Mouse (Mus musculus) limb, embryonic 15.5 days (tissue): Measurements from ENCODE around the gene A4gnt. TPM values are rescaled to one million over a fixed set of nuclear protein-coding genes. Genes with fewer than 3 reads are reported as not detected.
"Not testable (repeated sequence)": the region's sequence is repeated elsewhere in the genome, so short reads cannot be mapped to it uniquely, and the experiment has no call there.

Experiments
- ATAC-seq: fragments of 200-750 bp; cut with Nextera tagmentation; 2 replicates; pipeline ENCODE4 v1.8.0; 2017; ENCODE audit warnings: low read depth, moderate TSS enrichment; ENCODE audit not compliant: insufficient number of reproducible peaks, low FRiP score, low TSS enrichment
- H3K27ac ChIP-seq: fragments of 300-500 bp; sonication (generic); 2 replicates; pipeline ENCODE4 v1.5.1; 2015; ENCODE audit warnings: moderate library complexity, mild to moderate bottlenecking, inconsistent platforms
- H3K27me3 ChIP-seq: fragments of 300-500 bp; sonication (generic); 2 replicates; pipeline ENCODE4 v1.6.1; 2015; ENCODE audit warnings: inconsistent platforms
- H3K36me3 ChIP-seq: fragments of 300-500 bp; sonication (generic); 2 replicates; pipeline ENCODE4 v1.6.1; 2015; ENCODE audit warnings: inconsistent platforms
- H3K4me1 ChIP-seq: fragments of 300-500 bp; sonication (generic); 2 replicates; pipeline ENCODE4 v1.6.1; 2015; ENCODE audit warnings: inconsistent platforms
- H3K4me2 ChIP-seq: fragments of 300-500 bp; sonication (generic); 2 replicates; pipeline ENCODE4 v1.6.1; 2015; ENCODE audit warnings: mild to moderate bottlenecking, inconsistent platforms
- H3K4me3 ChIP-seq: fragments of 300-500 bp; sonication (generic); 2 replicates; pipeline ENCODE4 v1.5.1; 2015; ENCODE audit warnings: mild to moderate bottlenecking, inconsistent platforms
- H3K9ac ChIP-seq: fragments of 300-500 bp; sonication (generic); 2 replicates; pipeline ENCODE4 v1.6.1; 2015; ENCODE audit warnings: inconsistent platforms
- H3K9me3 ChIP-seq: fragments of 300-500 bp; sonication (generic); 2 replicates; pipeline ENCODE4 v1.6.1; 2016; ENCODE audit warnings: inconsistent platforms
- WGBS: fragments of 180-500 bp; shearing (Covaris S2); methylation state at CpG from one replicate; pipeline ENCODE4 v1.1.7; 2015; 5-methylcytosine and 5-hydroxymethylcytosine counted together
- polyA plus RNA-seq: library from polyadenylated mRNA; unstranded; fragments of >200 nt; fragmentation: Nextera tagmentation; extraction: Ambion mirVana; gene quantifications from 2 replicates; pipeline ENCODE4 v1.2.1, GENCODE M21; 2015

Gene A4gnt
- 0.06 and 0.16 TPM in 2 replicates for polyA plus RNA-seq

DNA sequence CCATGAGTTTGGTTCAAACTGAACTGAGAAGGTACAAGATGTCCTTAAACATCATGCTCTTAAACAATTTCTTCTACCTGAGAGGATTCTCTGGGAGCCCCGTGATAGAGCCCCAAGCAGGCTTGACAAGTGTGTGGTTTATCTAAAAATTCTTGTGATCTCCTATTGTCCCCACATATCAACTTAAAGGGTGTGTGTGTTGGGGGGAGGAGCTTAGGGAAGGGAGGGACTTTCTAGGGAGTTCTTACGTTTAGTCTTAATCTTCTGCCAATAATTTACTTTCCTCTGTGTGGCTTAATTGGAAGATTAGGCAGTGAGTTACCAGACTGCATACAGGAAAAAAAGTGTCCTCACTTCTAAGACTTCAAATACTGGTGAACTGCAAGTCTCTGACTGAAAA is at the start of gene A4gnt:
Gene A4gnt (plus strand): TSS at position 301 of the 400 bp plus-strand sequence.
- H3K4me1 ChIP-seq: no peaks in the 10 kb centered on the region
- no peak within 1 kb of the TSS for H3K4me3 ChIP-seq
- no peaks in the 10 kb centered on the region for H3K36me3 ChIP-seq
- no peak for ATAC-seq
- no peak within 1 kb of the TSS for H3K4me2 ChIP-seq
- no peak within 1 kb of the TSS for H3K27ac ChIP-seq
- WGBS: 41% methylated on average over 2 of the region's 2 CpGs
- H3K9ac ChIP-seq: no peak within 1 kb of the TSS
- no peaks in the 10 kb centered on the region for H3K9me3 ChIP-seq
- no peaks in the 10 kb centered on the region for H3K27me3 ChIP-seq

DNA sequence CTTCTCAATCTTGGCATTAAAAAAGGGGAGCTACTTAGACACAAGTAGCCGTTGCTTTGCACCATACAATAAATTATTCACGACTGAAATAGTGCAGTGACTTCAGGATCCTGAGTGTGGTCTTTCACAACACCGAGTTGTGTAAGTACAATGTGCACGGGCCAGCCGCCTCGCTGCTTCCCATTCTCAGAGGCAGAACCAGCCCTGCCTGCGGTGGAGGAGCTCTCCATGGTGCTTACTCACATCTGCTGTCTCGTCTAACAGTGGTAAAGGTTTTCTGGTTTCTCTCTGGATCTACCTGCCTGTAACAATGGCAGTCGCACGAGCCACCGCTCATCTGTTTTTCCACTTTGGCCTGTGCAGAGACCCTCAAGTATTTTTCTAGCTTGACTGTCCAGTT is 48.6 kb upstream of the A4gnt start:
- no peak overlapping the region for H3K4me2 ChIP-seq
- H3K4me1 ChIP-seq: peaks cover 8% of the 10 kb centered on the region
- no peak overlapping the region for H3K27ac ChIP-seq
- 18% methylated on average over 11 of the region's 11 CpGs for WGBS
- ATAC-seq: no peak
- no peaks in the 10 kb centered on the region for H3K36me3 ChIP-seq
- H3K4me3 ChIP-seq: no peak overlapping the region
- H3K9me3 ChIP-seq: no peaks in the 10 kb centered on the region
- H3K27me3 ChIP-seq: no peaks in the 10 kb centered on the region
- no peak overlapping the region for H3K9ac ChIP-seq

DNA sequence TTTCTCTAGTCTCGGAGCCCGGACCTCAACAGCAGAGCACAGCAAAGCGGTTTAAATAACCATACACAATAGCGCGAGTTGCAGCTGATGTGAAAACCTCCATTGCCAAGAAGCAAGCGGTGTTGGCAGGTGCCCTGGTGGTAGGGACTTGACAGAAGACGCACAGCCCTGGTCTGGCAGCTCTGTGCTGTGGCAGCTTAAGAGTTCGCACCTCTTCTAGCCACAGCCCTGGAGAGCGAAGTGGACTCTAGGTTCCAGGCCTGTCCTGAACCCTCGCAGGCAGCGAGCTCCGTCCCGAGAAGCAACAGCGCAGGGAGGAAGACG is 44.3 kb upstream of the A4gnt start:
- peak overlapping the region; percentile 87 for H3K4me3 ChIP-seq
- H3K27ac ChIP-seq: peak overlapping the region; percentile 97
- H3K9ac ChIP-seq: peak overlapping the region; percentile 93
- H3K27me3 ChIP-seq: no peaks in the 10 kb centered on the region
- peaks cover 13% of the 10 kb centered on the region for H3K4me1 ChIP-seq
- peak overlapping the region; percentile 85 for H3K4me2 ChIP-seq
- 0 out of 2 replicates have a peak, but pooled peaks have one; percentile 25 for ATAC-seq
- H3K9me3 ChIP-seq: no peaks in the 10 kb centered on the region
- H3K36me3 ChIP-seq: no peaks in the 10 kb centered on the region
- WGBS: 1% methylated on average over 15 of the region's 15 CpGs

DNA sequence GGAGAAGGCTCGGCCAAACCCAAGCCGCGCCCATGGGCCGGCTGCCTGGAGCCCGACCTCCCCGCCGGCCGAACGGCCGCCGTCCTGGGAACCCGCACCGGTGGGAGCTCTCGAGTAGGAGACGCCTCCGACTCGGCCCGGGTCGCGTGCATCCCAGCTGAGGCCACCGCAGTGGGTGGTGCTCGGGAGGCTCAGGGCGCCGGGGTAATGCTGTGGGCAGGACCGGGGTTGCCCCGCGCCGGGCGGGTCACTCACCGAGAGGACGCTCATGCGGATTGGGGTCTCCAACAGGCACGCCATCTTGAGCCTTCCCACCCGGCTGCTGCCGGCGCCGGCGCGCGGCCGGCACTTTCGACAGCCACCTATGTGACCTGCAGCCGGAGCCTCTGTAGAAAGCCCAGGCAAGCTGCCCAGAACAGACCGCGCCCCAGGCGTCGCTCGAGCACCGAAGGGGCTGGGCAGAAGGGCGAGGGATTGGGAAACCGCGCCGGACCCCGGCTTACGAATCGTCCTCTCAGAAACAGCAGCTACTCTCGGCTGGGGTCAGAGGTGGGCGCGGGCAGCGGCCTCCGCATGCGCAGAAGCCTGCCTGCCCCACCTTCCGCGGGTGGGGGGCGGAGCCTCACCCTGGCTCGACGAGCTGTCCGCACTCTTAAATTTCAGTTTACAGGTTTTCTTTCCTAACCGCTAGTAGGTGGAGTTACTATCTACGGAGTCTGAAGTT is 43.8 kb upstream of the A4gnt start, which contains the start of gene Armc8:
Gene Armc8 (minus strand): TSS at position 553 of the 724 bp plus-strand sequence.
- H3K9me3 ChIP-seq: no peaks in the 10 kb centered on the region
- peak within 1 kb of the TSS; percentile 85 for H3K4me2 ChIP-seq
- no peaks in the 10 kb centered on the region for H3K27me3 ChIP-seq
- no peaks in the 10 kb centered on the region for H3K36me3 ChIP-seq
- WGBS: under 1% methylated on average over 70 of the region's 70 CpGs
- peak within 1 kb of the TSS; percentile 87 for H3K4me3 ChIP-seq
- ATAC-seq: peak; percentile 93
- H3K4me1 ChIP-seq: peaks cover 13% of the 10 kb centered on the region
- H3K27ac ChIP-seq: peak within 1 kb of the TSS; percentile 97
- H3K9ac ChIP-seq: peak within 1 kb of the TSS; percentile 93

DNA sequence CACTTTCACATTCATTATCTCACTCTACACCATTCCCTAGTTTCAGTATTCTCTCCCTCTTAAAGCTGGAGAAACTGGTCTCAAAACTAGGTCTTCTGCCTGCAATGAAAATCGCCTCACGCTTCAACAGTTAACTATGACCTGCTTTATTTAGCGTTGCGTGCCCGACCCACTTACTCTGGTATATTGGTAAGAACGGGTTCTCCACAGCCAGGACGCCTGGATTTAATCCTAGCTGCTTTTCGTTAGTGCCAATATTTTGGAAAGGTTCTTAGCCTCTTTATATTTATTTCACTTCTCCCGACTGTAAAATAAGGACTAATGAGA is 43.3 kb upstream of the A4gnt start:
- ATAC-seq: peak; percentile 42; the same call in 1 of the 2 replicates
- Histone ChIP-seq H3K36me3 (no peaks in the 10 kb centered on the region), H3K9me3 (no peaks in the 10 kb centered on the region), H3K27ac (peak overlapping the region; percentile 97), H3K4me1 (peaks cover 13% of the 10 kb centered on the region), H3K4me2 (peak overlapping the region; percentile 85), H3K4me3 (peak overlapping the region; percentile 87), H3K27me3 (no peaks in the 10 kb centered on the region), H3K9ac (peak overlapping the region; percentile 39)
- 2% methylated on average over 9 of the region's 9 CpGs for WGBS

DNA sequence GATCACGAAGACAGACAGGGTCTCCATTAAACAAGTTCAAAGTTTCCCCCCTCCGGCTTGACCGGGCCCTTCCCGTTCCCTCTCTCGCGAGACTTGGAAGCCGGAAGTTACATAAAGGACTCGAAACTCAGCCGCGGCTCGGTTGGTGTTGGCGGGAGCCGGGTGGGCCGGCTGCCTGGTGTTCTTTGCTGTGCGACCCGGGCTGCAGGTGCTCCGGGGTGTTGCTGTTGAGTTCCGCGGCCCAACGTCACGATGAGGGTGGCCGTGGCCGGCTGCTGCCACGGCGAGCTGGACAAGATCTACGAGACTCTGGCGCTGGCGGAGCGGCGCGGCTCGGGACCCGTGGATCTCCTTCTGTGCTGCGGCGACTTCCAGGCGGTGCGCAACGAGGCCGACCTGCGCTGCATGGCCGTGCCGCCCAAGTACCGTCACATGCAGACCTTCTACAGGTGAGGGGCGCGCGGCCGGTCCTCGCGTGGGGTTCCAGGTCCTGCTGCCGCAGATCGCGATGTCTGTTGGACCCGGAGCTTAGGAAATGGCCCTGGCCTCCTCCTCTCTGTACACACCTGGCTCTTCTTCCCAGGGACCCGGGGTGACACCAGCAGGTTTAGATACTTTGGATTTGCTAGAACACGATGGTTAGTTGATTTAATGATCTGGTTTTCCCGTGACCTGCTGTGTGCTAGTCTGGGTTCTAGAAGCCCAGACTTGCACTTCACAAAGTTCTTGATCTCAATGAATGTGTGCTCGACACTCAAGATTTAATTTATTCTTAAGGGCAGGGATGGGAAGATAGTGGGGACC is 36.4 kb upstream of the A4gnt start, which contains the start of gene Dbr1:
Gene Dbr1 (plus strand): TSS at position 123 of the 804 bp plus-strand sequence.
- Histone ChIP-seq H3K4me3 (peak within 1 kb of the TSS; percentile 95), H3K4me2 (peak within 1 kb of the TSS; percentile 59), H3K27ac (peak within 1 kb of the TSS; percentile 88), H3K9me3 (no peaks in the 10 kb centered on the region), H3K27me3 (no peaks in the 10 kb centered on the region), H3K9ac (peak within 1 kb of the TSS; percentile 84), H3K4me1 (peaks cover 8% of the 10 kb centered on the region), H3K36me3 (0 out of 2 replicates have a peak, but pooled peaks cover 6% of the 10 kb centered on the region)
- WGBS: under 1% methylated on average over 57 of the region's 57 CpGs
- ATAC-seq: peak; percentile 87

DNA sequence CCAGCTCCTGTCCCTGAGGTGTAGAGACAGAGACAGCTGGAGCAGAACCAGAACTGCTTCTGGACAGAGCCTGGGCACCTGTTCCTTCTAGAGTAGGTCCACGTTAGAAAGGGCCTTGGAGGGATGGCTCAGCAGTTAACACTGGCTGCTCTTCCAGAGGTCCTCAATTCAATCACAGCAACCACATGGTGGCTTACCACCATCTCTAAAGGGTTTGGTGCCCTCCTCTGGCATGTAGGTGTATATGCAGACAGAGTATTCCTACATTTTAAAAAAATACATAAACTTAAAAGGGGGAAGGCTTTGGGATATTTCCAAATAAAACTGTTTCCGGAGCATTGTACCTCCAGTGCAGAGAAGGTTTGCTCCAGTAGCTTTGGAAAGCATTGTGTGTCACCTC is 31.6 kb upstream of the A4gnt start:
- 35% methylated on average over 2 of the region's 2 CpGs for WGBS
- Histone ChIP-seq H3K27ac (no peak overlapping the region), H3K9ac (no peak overlapping the region), H3K36me3 (peaks cover 38% of the 10 kb centered on the region), H3K4me2 (no peak overlapping the region), H3K27me3 (no peaks in the 10 kb centered on the region), H3K4me3 (no peak overlapping the region), H3K9me3 (no peaks in the 10 kb centered on the region), H3K4me1 (peaks cover 8% of the 10 kb centered on the region)
- ATAC-seq: no peak

DNA sequence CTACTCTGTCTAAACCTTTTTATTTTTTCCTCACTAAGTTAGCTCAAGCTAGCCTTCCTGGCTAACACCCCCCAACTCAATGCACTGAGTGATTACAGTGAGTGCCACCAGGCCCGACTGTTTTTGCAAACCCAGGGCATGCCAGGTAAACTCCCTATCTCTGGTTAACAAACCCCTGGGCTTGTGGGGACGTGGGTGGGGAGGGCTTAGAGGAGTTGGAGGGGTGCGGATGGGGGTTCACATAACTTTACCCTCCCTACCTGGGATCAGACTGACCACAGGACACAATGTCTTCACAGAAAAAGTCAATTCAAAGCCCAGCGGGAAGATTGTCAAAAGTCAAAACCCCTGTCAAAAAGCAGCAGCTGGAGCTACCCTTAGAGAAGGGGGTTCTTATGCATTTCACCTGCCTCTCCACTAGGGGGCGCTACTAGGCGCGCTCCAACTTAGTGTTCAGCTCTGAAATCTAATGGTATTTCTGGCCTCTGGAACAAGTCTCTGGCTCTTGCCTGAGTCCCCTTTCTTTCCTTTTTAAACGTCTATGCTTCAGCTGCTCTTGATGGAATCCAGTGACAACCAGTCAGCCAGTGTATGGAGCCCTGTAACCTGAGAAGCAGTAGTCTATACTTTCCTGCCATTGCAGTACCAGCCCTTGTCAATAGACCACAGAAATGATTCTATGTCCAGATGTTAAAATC is 24.6 kb upstream of the A4gnt start:
- H3K36me3 ChIP-seq: peaks cover 19% of the 10 kb centered on the region
- no peak overlapping the region for H3K9ac ChIP-seq
- 27% methylated on average over 8 of the region's 8 CpGs for WGBS
- H3K4me3 ChIP-seq: no peak overlapping the region
- no peaks in the 10 kb centered on the region for H3K4me1 ChIP-seq
- H3K4me2 ChIP-seq: no peak overlapping the region
- H3K27ac ChIP-seq: no peak overlapping the region
- no peaks in the 10 kb centered on the region for H3K9me3 ChIP-seq
- ATAC-seq: no peak
- H3K27me3 ChIP-seq: no peaks in the 10 kb centered on the region

DNA sequence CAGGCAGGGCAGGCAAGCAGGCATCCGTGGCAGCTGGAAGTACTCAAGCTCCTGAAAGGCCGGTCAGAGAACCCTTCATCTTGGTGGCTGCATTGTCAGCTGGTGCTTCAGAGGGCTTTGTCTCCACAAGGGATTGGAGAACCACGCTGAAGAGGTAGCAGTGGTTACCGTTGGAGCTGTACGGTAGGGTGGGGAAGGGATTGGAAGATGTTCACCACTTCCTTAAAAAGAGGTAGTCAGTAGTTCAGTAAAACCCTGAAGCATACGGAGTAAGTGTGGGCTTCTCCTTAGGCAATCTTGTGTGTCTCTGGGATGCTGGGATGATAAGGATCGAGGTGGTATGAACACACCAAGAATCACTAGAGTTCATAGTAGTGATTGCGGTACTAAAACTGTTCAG is 21.2 kb upstream of the A4gnt start:
- no peak for ATAC-seq
- H3K27ac ChIP-seq: no peak overlapping the region
- WGBS: 74% methylated on average over 8 of the region's 8 CpGs
- no peak overlapping the region for H3K9ac ChIP-seq
- no peaks in the 10 kb centered on the region for H3K9me3 ChIP-seq
- H3K36me3 ChIP-seq: no peaks in the 10 kb centered on the region
- no peak overlapping the region for H3K4me3 ChIP-seq
- H3K4me1 ChIP-seq: no peaks in the 10 kb centered on the region
- H3K4me2 ChIP-seq: no peak overlapping the region
- H3K27me3 ChIP-seq: no peaks in the 10 kb centered on the region

DNA sequence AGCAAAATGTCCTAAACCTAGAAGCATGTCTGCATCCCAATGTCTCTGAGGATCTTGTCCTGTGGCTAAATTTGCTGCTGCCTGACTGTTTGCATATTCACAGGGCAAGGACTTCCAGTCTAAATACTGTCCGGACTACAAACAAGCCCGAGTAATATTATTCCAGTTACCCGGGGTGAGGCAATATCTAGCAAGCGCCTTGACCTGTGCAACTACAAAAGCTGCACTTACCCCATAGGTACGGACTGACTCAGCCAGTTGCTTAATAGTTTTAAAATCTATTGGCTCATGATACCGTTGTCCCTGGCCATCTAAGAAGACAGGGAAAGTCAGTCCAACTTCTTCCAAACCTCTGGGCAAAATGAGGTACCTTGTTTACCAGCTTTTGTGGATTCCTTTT is 13.2 kb upstream of the A4gnt start:
- not testable (repeated sequence) for H3K27ac ChIP-seq, H3K4me1 ChIP-seq, H3K9ac ChIP-seq, H3K9me3 ChIP-seq, ATAC-seq, H3K4me3 ChIP-seq, H3K36me3 ChIP-seq, H3K4me2 ChIP-seq, H3K27me3 ChIP-seq
- WGBS: 91% methylated on average over 6 of the region's 6 CpGs

DNA sequence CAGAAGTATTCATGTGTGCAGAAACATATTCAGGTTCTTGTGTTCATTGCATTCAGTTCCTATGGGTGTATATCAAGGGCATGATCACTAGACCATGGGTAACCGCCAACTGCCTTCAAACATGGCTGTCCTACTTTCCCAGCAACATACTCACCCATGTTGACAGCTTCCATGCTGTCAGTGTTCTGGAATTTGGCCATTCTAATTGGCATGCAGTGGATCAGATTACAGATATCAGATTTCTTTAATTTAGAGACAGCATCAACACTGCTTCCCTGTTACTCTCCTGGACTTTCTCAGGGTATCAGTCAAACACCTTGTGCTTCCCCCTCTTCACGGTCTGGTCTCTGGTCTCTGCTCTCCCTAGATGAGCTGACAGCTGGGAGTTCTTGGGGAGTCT is 8.7 kb upstream of the A4gnt start:
- no peak overlapping the region for H3K4me2 ChIP-seq
- H3K9ac ChIP-seq: no peak overlapping the region
- ATAC-seq: no peak
- WGBS: 62% methylated on average over 2 of the region's 2 CpGs
- H3K4me3 ChIP-seq: no peak overlapping the region
- H3K27ac ChIP-seq: no peak overlapping the region
- no peaks in the 10 kb centered on the region for H3K36me3 ChIP-seq
- H3K4me1 ChIP-seq: no peaks in the 10 kb centered on the region
- no peaks in the 10 kb centered on the region for H3K9me3 ChIP-seq
- H3K27me3 ChIP-seq: no peaks in the 10 kb centered on the region

DNA sequence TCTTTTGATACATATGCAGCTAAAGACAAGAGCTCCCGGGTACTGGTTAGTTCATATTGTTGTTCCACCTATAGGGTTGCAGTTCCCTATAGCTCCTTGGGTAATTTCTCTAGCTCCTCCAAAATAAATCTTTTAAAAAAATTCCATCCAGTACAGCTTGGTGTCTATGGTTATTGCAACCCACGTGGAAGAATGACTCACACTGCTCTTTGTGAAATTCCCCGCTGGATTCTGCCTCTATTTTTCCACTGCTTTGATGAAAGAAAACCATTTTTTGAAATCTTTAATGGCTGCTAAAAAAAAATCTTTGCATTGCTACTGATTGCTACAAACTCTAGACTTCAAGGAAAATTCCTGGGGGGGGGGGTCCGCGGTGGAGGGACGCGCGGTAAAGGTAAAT is 7.4 kb downstream of the A4gnt start:
- Histone ChIP-seq H3K27me3 (no peaks in the 10 kb centered on the region), H3K4me1 (no peaks in the 10 kb centered on the region), H3K36me3 (no peaks in the 10 kb centered on the region), H3K27ac (no peak overlapping the region), H3K4me3 (no peak overlapping the region), H3K9ac (no peak overlapping the region), H3K9me3 (no peaks in the 10 kb centered on the region), H3K4me2 (no peak overlapping the region)
- WGBS: 86% methylated on average over 8 of the region's 8 CpGs
- ATAC-seq: no peak
